Mouse (Mus musculus): Measurements from ENCODE around the gene Mmp9. TPM values are rescaled to one million over a fixed set of nuclear protein-coding genes. Genes with fewer than 3 reads are reported as not detected.

Mmp9 gene
- polyA plus RNA-seq, 1 experiment from 2014 or later, result 25.2 TPM

- WGBS, result 76% methylated on average over 3 of the region's 3 CpGs
- H3K9ac ChIP-seq, result no peak overlapping the region
- ATAC-seq (ENCODE audit: low FRiP score), result no peak
- H3K36me3 ChIP-seq, result peaks cover 98% of the 10 kb centered on the region
- H3K4me1 ChIP-seq (replicated peaks), result peaks cover 9% of the 10 kb centered on the region
- no peak overlapping the region for H3K4me3 ChIP-seq
- no peak overlapping the region for H3K4me2 ChIP-seq
- H3K27me3 ChIP-seq, result peaks cover 23% of the 10 kb centered on the region
- no peaks in the 10 kb centered on the region for H3K9me3 ChIP-seq
- H3K27ac ChIP-seq, result no peak overlapping the region
These were observed 62.5 kb downstream of the Mmp9 start for GRCm38 (mm10) chr2:165003108-165003507.

GRCm38 (mm10) chr2:165004237-165004636, 63.7 kb downstream of the Mmp9 start:
- Histone ChIP-seq H3K36me3 (peaks cover 100% of the 10 kb centered on the region), H3K27ac (no peak overlapping the region), H3K4me2 (no peak overlapping the region), H3K27me3 (peaks cover 13% of the 10 kb centered on the region), H3K4me3 (no peak overlapping the region), H3K4me1 (replicated peaks) (no peaks in the 10 kb centered on the region), H3K9me3 (no peaks in the 10 kb centered on the region), H3K9ac (no peak overlapping the region)
- WGBS, result 82% methylated on average over 10 of the region's 10 CpGs
- ATAC-seq (ENCODE audit: low FRiP score), result no peak

Other genes starting within 250 kb of the Mmp9 start
- not detected in 2 replicates for gene Spint4, start 242.3 kb upstream of the Mmp9 start, polyA plus RNA-seq (2015; fragmentation: Nextera tagmentation; extraction: Ambion mirVana)
- gene Spint5, start 225.5 kb upstream of the Mmp9 start, polyA plus RNA-seq (2015; fragmentation: Nextera tagmentation; extraction: Ambion mirVana), result not detected in 2 replicates
- 0.95 and 1.2 TPM in 2 replicates for gene Wfdc3, start 194.8 kb upstream of the Mmp9 start, polyA plus RNA-seq (2015; fragmentation: Nextera tagmentation; extraction: Ambion mirVana)
- 65.0 and 72.3 TPM in 2 replicates for gene Dnttip1, start 194.8 kb upstream of the Mmp9 start, polyA plus RNA-seq (2015; fragmentation: Nextera tagmentation; extraction: Ambion mirVana)
- 97.2 and 108 TPM in 2 replicates for gene Ube2c, start 170.9 kb upstream of the Mmp9 start, polyA plus RNA-seq (2015; fragmentation: Nextera tagmentation; extraction: Ambion mirVana)
- gene Tnnc2, start 160.8 kb upstream of the Mmp9 start, polyA plus RNA-seq (2015; fragmentation: Nextera tagmentation; extraction: Ambion mirVana), result 1.3 and 3.9 TPM in 2 replicates
- 21.0 and 22.4 TPM in 2 replicates for gene Snx21, start 155.0 kb upstream of the Mmp9 start, polyA plus RNA-seq (2015; fragmentation: Nextera tagmentation; extraction: Ambion mirVana)
- 19.4 and 19.8 TPM in 2 replicates for gene Acot8, start 135.9 kb upstream of the Mmp9 start, polyA plus RNA-seq (2015; fragmentation: Nextera tagmentation; extraction: Ambion mirVana)
- gene Zswim3, start 135.7 kb upstream of the Mmp9 start, polyA plus RNA-seq (2015; fragmentation: Nextera tagmentation; extraction: Ambion mirVana), result 13.7 and 14.6 TPM in 2 replicates
- gene Zswim1, start 118.1 kb upstream of the Mmp9 start, polyA plus RNA-seq (2015; fragmentation: Nextera tagmentation; extraction: Ambion mirVana), result 23.9 and 24.3 TPM in 2 replicates
- gene Spata25, start 112.2 kb upstream of the Mmp9 start, polyA plus RNA-seq (2015; fragmentation: Nextera tagmentation; extraction: Ambion mirVana), result not detected in 2 replicates
- 101 and 109 TPM in 2 replicates for gene Ctsa, start 107.9 kb upstream of the Mmp9 start, polyA plus RNA-seq (2015; fragmentation: Nextera tagmentation; extraction: Ambion mirVana)
- gene Neurl2, start 107.3 kb upstream of the Mmp9 start, polyA plus RNA-seq (2015; fragmentation: Nextera tagmentation; extraction: Ambion mirVana), result 5.4 and 5.9 TPM in 2 replicates
- 123 and 127 TPM in 2 replicates for gene Pltp, start 83.1 kb upstream of the Mmp9 start, polyA plus RNA-seq (2015; fragmentation: Nextera tagmentation; extraction: Ambion mirVana)
- gene Pcif1, start 61.5 kb upstream of the Mmp9 start, polyA plus RNA-seq (2015; fragmentation: Nextera tagmentation; extraction: Ambion mirVana), result 87.8 and 95.3 TPM in 2 replicates
- gene Zfp335, start 29.0 kb upstream of the Mmp9 start, polyA plus RNA-seq (2015; fragmentation: Nextera tagmentation; extraction: Ambion mirVana), result 13.1 and 13.9 TPM in 2 replicates
- gene Slc12a5, start 20.0 kb downstream of the Mmp9 start, polyA plus RNA-seq (2015; fragmentation: Nextera tagmentation; extraction: Ambion mirVana), result 21.4 and 22.1 TPM in 2 replicates
- gene Ncoa5, start 94.1 kb downstream of the Mmp9 start, polyA plus RNA-seq (2015; fragmentation: Nextera tagmentation; extraction: Ambion mirVana), result 119 and 128 TPM in 2 replicates
- 8.1 and 8.6 TPM in 2 replicates for gene Cd40, start 114.8 kb downstream of the Mmp9 start, polyA plus RNA-seq (2015; fragmentation: Nextera tagmentation; extraction: Ambion mirVana)
- gene 1700025C18Rik, start 150.0 kb downstream of the Mmp9 start, polyA plus RNA-seq (2015; fragmentation: Nextera tagmentation; extraction: Ambion mirVana), result not detected in 2 replicates